Mouse (Mus musculus): ENCODE data around the gene Bcas3. TPM values are rescaled to one million over a fixed set of nuclear protein-coding genes. Genes with fewer than 3 reads are reported as not detected.
A peak's percentile ranks its signal among the peaks of the same experiment; 100 is the strongest.

Gene Bcas3
- polyA plus RNA-seq, 1 experiment from 2014 or later = 28.2 TPM

DNA sequence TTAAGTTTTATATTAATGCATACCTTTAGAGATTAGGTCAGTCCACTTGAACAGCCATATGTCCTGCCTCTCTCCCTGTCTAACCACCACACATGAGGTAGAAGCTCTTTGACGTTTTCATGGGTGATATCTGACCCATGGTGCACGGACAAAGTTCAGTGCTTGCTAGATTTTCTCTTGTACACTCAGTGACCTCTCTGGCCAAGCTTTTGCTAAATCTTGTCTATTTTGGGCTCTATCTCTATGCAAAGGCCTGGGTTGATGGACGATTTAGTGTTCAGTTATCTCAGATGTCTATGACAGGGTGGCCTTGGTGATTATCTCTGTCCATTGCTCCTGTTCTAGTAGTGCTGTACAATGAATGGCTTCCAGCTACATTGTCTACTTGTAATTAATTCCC lies 260.6 kb downstream of the Bcas3 start:
- Histone ChIP-seq H3K27ac (no peak overlapping the region; the same call in 1 of the 2 replicates), H3K9ac (no peak overlapping the region), H3K9me3 (replicated peaks) (no peaks in the 10 kb centered on the region), H3K27me3 (no peaks in the 10 kb centered on the region), H3K4me3 (replicated peaks) (no peak overlapping the region), H3K4me1 (peaks cover 55% of the 10 kb centered on the region), H3K36me3 (no peaks in the 10 kb centered on the region), H3K4me2 (no peak overlapping the region)
- WGBS = 34% methylated on average over 3 of the region's 3 CpGs
- no peak for ATAC-seq (replicated peaks; ENCODE audit: low FRiP score)

DNA sequence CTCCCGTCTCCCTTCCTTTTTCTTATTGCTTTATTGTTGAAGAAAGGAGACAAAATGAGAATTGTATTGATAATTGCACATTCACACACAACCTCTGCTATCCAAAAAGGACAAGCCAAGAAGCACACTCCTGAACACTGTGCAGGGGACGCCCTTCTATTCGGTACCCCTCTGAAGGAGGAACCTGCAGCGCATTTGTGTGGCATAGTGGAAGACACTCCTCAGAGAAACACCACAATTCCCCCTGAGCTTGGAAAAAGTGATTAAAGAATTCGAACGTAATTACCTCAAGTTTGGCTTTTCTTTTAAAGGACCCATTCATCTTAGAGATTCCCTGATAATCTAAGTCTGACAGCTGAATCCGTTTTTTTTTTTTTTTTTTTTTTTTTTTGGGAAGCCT lies 261.5 kb downstream of the Bcas3 start:
- Histone ChIP-seq H3K4me3 (replicated peaks) (no peak overlapping the region), H3K4me1 (peaks cover 61% of the 10 kb centered on the region), H3K9ac (no peak overlapping the region), H3K36me3 (no peaks in the 10 kb centered on the region), H3K27ac (no peak overlapping the region), H3K4me2 (no peak overlapping the region), H3K9me3 (replicated peaks) (no peaks in the 10 kb centered on the region), H3K27me3 (no peaks in the 10 kb centered on the region)
- no peak for ATAC-seq (replicated peaks; ENCODE audit: low FRiP score)
- WGBS = 69% methylated on average over 7 of the region's 7 CpGs

DNA sequence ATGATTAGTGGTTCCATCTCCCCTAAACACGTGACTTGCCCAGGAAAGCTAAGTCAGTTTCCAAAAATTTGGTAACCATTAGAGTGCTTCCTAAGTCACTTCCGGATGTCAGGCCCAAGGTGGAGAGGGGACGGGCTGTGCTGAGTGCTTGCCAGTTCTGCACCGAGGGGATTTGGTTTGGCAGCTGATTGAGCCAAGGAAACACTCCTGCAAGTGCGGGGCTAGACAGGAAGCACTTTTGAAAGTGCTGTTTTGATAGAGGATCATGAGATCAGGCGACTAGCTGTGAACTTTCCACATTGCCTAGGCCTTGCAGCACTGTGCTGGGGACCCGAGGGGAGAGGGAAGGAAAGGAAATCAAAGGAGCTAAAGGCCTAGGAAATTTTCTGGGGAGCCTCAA lies 262.5 kb downstream of the Bcas3 start:
- Histone ChIP-seq H3K4me1 (peaks cover 56% of the 10 kb centered on the region), H3K27me3 (no peaks in the 10 kb centered on the region), H3K9ac (no peak overlapping the region), H3K4me2 (no peak overlapping the region), H3K36me3 (no peaks in the 10 kb centered on the region), H3K27ac (peak overlapping the region; percentile 51), H3K4me3 (replicated peaks) (no peak overlapping the region), H3K9me3 (replicated peaks) (no peaks in the 10 kb centered on the region)
- 39% methylated on average over 7 of the region's 7 CpGs for WGBS
- ATAC-seq (replicated peaks; ENCODE audit: low FRiP score) = no peak

DNA sequence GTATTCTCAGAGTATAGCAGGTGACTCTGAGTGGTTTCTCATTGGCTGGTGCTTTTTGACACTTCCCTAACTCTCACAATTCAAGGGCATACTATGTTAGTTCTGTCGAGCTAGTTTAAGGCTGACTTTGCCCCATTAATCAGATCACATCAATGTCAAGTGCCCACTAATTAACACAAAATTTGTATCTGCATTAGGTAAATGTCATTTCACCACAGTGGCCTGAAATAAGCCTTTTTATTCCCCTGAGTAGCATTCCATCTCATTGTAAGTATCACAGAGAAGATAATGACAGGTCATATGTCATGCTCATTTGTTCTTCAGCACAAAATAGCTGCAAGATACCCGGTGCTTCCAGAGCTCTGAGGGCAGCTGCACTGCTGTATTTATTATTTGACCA lies 268.5 kb downstream of the Bcas3 start:
- H3K9ac ChIP-seq = no peak overlapping the region
- H3K4me2 ChIP-seq = no peak overlapping the region
- H3K9me3 ChIP-seq (replicated peaks) = no peaks in the 10 kb centered on the region
- H3K4me3 ChIP-seq (replicated peaks) = no peak overlapping the region
- no peak for ATAC-seq (replicated peaks; ENCODE audit: low FRiP score)
- no peaks in the 10 kb centered on the region for H3K36me3 ChIP-seq
- WGBS = 37% methylated on average over 2 of the region's 2 CpGs
- H3K27me3 ChIP-seq = no peaks in the 10 kb centered on the region
- H3K27ac ChIP-seq = no peak overlapping the region
- peaks cover 20% of the 10 kb centered on the region for H3K4me1 ChIP-seq

DNA sequence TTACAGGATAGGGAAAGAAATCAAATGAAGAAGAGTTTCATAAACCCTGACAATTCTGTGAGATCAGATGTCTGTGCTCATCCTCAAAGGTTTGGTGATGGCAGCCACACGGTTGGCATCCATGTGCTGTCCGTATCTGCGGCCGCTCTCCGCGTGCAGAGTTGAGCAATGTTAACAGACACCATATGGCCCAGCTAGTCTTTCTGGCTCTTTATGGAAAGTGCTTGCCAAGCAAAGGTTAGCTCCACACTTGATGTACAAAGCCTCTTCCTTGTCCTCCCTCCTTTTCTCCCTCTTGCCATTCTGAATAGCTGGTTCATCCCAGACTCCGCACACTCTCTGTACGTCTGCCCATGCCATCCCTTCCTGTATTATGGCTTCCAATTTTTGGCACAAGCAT lies 269.0 kb downstream of the Bcas3 start:
- Histone ChIP-seq H3K4me1 (peaks cover 18% of the 10 kb centered on the region), H3K9ac (no peak overlapping the region), H3K4me3 (replicated peaks) (no peak overlapping the region), H3K9me3 (replicated peaks) (no peaks in the 10 kb centered on the region), H3K27me3 (no peaks in the 10 kb centered on the region), H3K27ac (no peak overlapping the region), H3K4me2 (no peak overlapping the region), H3K36me3 (no peaks in the 10 kb centered on the region)
- 77% methylated on average over 8 of the region's 8 CpGs for WGBS
- ATAC-seq (replicated peaks; ENCODE audit: low FRiP score) = no peak

DNA sequence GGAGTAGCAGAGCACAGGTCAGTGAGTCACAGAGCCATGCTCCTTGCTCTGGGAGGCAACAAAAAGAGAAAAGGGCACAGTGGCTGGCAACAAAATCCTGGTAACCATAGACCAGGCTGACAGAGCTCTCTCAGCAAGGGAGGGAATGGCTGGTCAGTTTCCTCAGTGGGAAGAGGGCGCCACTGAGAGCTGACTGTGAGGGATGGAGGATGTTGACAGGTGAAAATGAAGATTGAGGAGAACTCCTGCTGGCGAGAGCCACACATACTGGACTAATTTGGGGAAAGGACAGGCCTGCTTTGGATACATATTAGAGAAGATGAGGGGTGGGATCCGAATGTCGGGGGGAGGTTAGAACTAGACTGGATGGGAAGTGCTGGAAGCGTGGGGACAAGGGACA lies 272.2 kb downstream of the Bcas3 start:
- Histone ChIP-seq H3K4me2 (no peak overlapping the region), H3K4me1 (peaks cover 17% of the 10 kb centered on the region), H3K27ac (no peak overlapping the region), H3K9ac (no peak overlapping the region), H3K9me3 (replicated peaks) (no peaks in the 10 kb centered on the region), H3K36me3 (no peaks in the 10 kb centered on the region), H3K4me3 (replicated peaks) (no peak overlapping the region), H3K27me3 (no peaks in the 10 kb centered on the region)
- ATAC-seq (replicated peaks; ENCODE audit: low FRiP score) = no peak
- WGBS = 72% methylated on average over 5 of the region's 5 CpGs

DNA sequence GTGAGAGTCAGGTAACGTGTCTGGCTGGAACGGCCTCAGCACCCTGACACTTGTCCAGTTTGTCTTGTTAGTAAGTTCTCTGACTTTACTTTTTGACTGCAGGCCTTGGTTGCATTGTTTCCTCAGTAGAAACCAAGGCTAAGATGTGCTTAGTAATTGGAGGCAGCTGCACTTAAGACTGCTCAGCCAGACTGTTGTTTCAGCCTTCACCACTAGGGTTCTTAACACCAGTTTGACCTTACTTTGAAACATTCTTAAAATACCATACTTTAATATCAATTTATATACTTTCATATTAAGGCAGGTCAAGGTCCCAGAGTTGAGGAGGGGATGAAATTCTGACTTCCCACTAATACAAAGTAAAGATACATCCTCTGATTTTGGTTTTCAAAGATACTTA lies 273.9 kb downstream of the Bcas3 start:
- H3K4me1 ChIP-seq = peaks cover 33% of the 10 kb centered on the region

DNA sequence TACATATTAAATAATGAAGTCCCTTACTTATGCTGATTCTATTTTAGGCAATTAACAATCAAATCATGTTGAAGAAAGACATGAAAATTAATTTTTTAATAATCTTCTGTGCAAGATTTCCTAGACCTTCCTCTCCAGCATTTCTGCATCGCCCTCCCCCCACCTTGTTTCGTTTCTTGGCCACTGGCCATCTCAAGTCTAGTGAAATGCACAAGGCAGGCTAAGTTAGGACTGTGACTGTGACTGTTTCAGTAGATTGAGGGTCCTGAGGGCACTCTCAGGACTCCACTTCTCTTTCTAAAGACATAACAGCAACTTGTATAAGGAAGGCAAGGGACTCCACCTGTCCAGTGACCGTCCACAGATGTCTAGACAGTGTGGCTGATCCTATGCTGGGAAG lies 274.4 kb downstream of the Bcas3 start:
- Histone ChIP-seq H3K4me3 (replicated peaks) (no peak overlapping the region), H3K4me2 (no peak overlapping the region), H3K9me3 (replicated peaks) (no peaks in the 10 kb centered on the region), H3K9ac (no peak overlapping the region), H3K27ac (peak overlapping the region; percentile 19; the same call in 1 of the 2 replicates), H3K4me1 (peaks cover 39% of the 10 kb centered on the region), H3K27me3 (no peaks in the 10 kb centered on the region), H3K36me3 (no peaks in the 10 kb centered on the region)
- no peak for ATAC-seq (replicated peaks; ENCODE audit: low FRiP score)
- WGBS = 64% methylated on average over 3 of the region's 3 CpGs

More for the DNA sequence above, 273.9 kb downstream of the Bcas3 start:
- 96% methylated on average over 2 of the region's 2 CpGs for WGBS
- no peak for ATAC-seq (replicated peaks; ENCODE audit: low FRiP score)
- Histone ChIP-seq H3K9me3 (replicated peaks) (no peaks in the 10 kb centered on the region), H3K36me3 (no peaks in the 10 kb centered on the region), H3K27me3 (no peaks in the 10 kb centered on the region), H3K4me2 (no peak overlapping the region), H3K9ac (no peak overlapping the region), H3K27ac (no peak overlapping the region), H3K4me3 (replicated peaks) (no peak overlapping the region)

DNA sequence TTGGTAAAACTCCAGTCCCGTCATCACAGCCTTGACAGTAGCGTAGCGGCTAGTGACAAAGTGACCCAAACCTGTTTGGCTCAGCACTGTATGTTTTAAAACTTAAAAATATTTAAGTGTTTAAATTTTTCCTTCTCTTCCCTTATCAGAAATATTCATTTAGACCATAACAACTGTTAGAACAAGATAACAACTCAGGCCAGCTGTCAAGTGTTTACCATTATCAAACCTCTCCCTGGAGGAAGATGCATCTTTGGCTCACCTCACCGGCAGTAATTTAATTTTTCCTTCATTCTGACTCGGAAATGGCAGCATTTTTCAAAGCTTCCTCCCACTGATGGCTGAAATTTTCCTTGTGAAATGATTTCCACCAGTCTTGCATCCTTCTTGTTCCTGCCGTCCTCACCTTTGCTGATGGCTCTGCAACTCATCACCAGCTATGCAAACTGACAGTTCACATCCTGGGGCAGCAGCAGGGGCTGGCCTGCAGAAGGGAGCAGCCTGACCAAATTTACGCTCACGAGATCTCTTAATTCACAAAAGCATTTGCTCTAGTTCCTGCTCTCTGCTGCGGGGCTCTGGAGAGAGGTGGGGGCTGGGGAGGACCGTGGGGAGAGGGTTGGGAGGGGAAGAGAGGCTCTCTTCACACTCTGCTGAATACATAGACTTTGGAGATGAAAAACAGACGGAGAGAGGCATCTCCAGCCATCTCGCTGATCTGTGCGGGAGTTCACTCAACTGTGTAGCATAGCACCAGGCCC lies 275.5 kb downstream of the Bcas3 start:
- WGBS = 35% methylated on average over 13 of the region's 13 CpGs
- Histone ChIP-seq H3K4me3 (replicated peaks) (no peak overlapping the region), H3K4me1 (peaks cover 50% of the 10 kb centered on the region), H3K27ac (peak overlapping the region; percentile 7; the same call in 1 of the 2 replicates), H3K4me2 (no peak overlapping the region), H3K27me3 (no peaks in the 10 kb centered on the region), H3K9ac (no peak overlapping the region), H3K36me3 (no peaks in the 10 kb centered on the region), H3K9me3 (replicated peaks) (no peaks in the 10 kb centered on the region)
- 0 out of 2 replicates have a peak, but pooled peaks have one; percentile 45 for ATAC-seq (replicated peaks; ENCODE audit: low FRiP score)

DNA sequence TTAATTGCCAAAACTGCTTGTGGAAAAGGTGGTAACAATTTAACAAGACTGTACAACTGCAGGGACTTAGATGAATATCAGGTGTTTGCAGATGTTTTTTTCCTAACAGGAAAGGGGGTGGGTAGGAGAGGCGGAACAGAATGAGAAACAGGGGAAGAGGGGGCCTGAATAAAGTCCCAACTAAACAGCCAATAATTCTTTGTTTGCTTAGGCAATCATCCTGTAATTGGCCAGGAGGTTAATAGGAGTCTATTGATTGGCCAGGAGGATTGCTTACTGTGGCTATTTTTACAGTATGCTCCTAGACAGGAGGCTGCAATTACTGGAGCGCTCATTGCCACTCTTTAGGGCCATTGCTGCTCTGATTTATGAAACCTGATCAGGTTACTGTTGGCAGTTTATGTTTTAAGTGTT lies 279.6 kb downstream of the Bcas3 start:
- H3K4me2 ChIP-seq = peak overlapping the region; percentile 17; the same call in 1 of the 2 replicates
- WGBS = 16% methylated on average over 2 of the region's 2 CpGs

DNA sequence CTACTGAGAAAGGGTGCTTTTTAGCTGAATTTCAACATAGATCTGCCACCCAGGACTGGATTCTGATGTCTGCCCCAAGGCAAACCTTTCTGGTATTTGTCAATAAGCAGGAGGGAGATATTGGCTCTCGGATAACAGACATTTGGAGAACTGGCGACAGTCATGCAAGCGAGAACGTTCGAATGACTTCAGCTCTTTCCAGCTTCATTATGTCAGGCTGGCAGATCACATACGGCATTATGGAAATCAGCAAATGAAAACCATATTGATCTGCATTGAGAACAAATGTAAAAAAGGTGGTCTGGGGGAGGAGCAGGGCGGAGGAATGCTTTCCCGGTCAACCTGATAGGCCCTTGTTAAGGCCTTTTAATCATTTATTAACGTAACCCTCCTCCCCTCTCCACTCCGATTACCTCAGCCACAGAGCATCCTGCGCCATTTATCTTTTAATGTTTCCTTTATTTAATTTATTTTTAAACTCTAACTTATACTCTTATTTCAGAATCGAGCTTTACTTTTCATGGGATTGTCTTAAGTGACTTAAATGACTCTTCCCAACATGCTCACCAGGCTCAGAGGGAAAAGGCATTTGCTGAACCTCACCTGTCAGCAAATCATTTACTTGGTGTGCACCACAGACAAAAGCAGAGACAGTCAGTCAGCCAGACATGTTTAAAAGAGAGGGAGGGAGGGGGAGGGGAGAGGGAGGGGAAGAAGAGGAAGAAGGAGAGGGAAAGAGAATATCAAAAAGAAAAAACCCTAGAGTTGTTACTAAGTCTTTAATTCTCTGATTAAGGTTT lies 285.9 kb downstream of the Bcas3 start:
- Histone ChIP-seq H3K27ac (0 out of 2 replicates have a peak overlapping the region, but pooled peaks have one; percentile 18), H3K27me3 (peaks cover 21% of the 10 kb centered on the region), H3K9me3 (replicated peaks) (no peaks in the 10 kb centered on the region), H3K4me2 (peak overlapping the region; percentile 28), H3K36me3 (no peaks in the 10 kb centered on the region), H3K9ac (no peak overlapping the region), H3K4me3 (replicated peaks) (0 out of 2 replicates have a peak overlapping the region, but pooled peaks have one; percentile 14), H3K4me1 (peaks cover 46% of the 10 kb centered on the region)
- no peak for ATAC-seq (replicated peaks; ENCODE audit: low FRiP score)
- WGBS = 60% methylated on average over 12 of the region's 12 CpGs

More for the DNA sequence above, 279.6 kb downstream of the Bcas3 start:
- ATAC-seq (replicated peaks; ENCODE audit: low FRiP score) = peak; percentile 80
- no peak overlapping the region for H3K4me3 ChIP-seq (replicated peaks)
- H3K36me3 ChIP-seq = no peaks in the 10 kb centered on the region
- H3K9me3 ChIP-seq (replicated peaks) = no peaks in the 10 kb centered on the region
- H3K27me3 ChIP-seq = no peaks in the 10 kb centered on the region
- H3K27ac ChIP-seq = peak overlapping the region; percentile 72
- H3K9ac ChIP-seq = no peak overlapping the region
- peaks cover 53% of the 10 kb centered on the region for H3K4me1 ChIP-seq

DNA sequence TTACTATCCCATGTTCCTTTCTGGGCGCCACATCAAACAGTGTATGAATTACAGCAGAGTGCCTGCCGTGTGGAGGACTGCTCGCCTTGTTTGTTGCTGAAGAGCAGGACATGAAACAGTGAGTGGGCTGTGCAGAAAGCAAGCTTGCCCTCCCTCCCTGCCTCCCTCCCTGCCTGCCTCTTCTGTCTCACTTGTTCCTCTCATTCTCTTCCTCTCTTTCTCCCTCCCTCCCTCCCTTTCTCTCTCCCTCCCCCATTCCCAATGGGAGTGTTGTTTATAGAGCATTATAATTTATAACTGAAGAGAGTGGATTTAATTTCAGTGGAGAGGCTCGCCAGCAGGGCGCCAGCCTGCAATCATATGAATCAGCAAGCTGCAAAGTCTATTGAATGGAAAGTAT lies 287.7 kb downstream of the Bcas3 start:
- ATAC-seq (replicated peaks; ENCODE audit: low FRiP score) = peak; percentile 66
- no peak overlapping the region for H3K9ac ChIP-seq
- peak overlapping the region; percentile 41 for H3K4me2 ChIP-seq
- H3K36me3 ChIP-seq = no peaks in the 10 kb centered on the region
- WGBS = 5% methylated on average over 5 of the region's 5 CpGs
- H3K9me3 ChIP-seq (replicated peaks) = no peaks in the 10 kb centered on the region
- H3K4me1 ChIP-seq = peaks cover 63% of the 10 kb centered on the region
- peak overlapping the region; percentile 2; the same call in 1 of the 2 replicates for H3K4me3 ChIP-seq (replicated peaks)
- H3K27ac ChIP-seq = peak overlapping the region; percentile 73
- H3K27me3 ChIP-seq = peaks cover 33% of the 10 kb centered on the region

Data from kidney, embryonic 15.5 days (tissue).